Mouse (Mus musculus) forebrain, postnatal 0 days (tissue): ENCODE measurements at regions not wholly inside any gene's neighbourhood (a gene's known extent, or its start where the extent isn't known, plus 50 kb on each side); places are given as distances from the start of the nearest gene placed in this dataset.
A peak's percentile ranks its signal among the peaks of the same experiment; 100 is the strongest.

Experiments
- ATAC-seq: fragments of 200-750 bp; cut with Nextera tagmentation; 2 replicates; pipeline ENCODE4 v1.8.0; 2017; ENCODE audit warnings: mild to moderate bottlenecking, moderate library complexity
- DNase-seq: peaks from one replicate; pipeline ENCODE4 v3.0.0-alpha.2; 2015
- H3K27ac ChIP-seq: fragments of 300-500 bp; sonication (generic); 2 replicates; pipeline ENCODE4 v1.5.1; 2014; ENCODE audit warnings: low read depth, mild to moderate bottlenecking, antibody characterized with exemption, low read length, moderate library complexity, mixed read lengths
- H3K27me3 ChIP-seq: fragments of 300-500 bp; sonication (generic); 2 replicates; pipeline ENCODE4 v1.6.1; 2014; ENCODE audit warnings: mild to moderate bottlenecking, low read length, mixed read lengths; ENCODE audit not compliant: insufficient read depth
- H3K36me3 ChIP-seq: fragments of 300-500 bp; sonication (generic); 2 replicates; pipeline ENCODE4 v1.6.1; 2014; ENCODE audit warnings: mild to moderate bottlenecking, moderate library complexity; ENCODE audit not compliant: insufficient read depth
- H3K4me1 ChIP-seq: fragments of 300-500 bp; sonication (generic); 2 replicates; pipeline ENCODE4 v1.6.1; 2014; ENCODE audit warnings: antibody characterized with exemption; ENCODE audit not compliant: insufficient read depth
- H3K4me2 ChIP-seq: fragments of 300-500 bp; sonication (generic); 2 replicates; pipeline ENCODE4 v1.6.1; 2014; ENCODE audit warnings: low read depth, mild to moderate bottlenecking, moderate library complexity
- H3K4me3 ChIP-seq: fragments of 300-500 bp; sonication (generic); 2 replicates; pipeline ENCODE4 v1.5.1; 2014; ENCODE audit warnings: low read depth, low read length, mixed read lengths
- H3K9ac ChIP-seq: fragments of 300-500 bp; sonication (generic); 2 replicates; pipeline ENCODE4 v1.6.1; 2014; ENCODE audit warnings: mild to moderate bottlenecking
- H3K9me3 ChIP-seq: fragments of 300-500 bp; sonication (generic); 2 replicates; pipeline ENCODE4 v1.6.1; 2016; ENCODE audit warnings: low read length
- CTCF ChIP-seq: sonication (generic); IDR thresholded peaks from 2 replicates; pipeline ENCODE4 v1.5.1; 2016; ENCODE audit warnings: antibody characterized with exemption, control low read depth, low read depth
- WGBS: fragments of 180-500 bp; shearing (Covaris S2); extraction: QIAGEN DNeasy Blood & Tissue Kit; methylation state at CpG from one replicate; pipeline ENCODE4 v1.1.7; 2014; 5-methylcytosine and 5-hydroxymethylcytosine counted together

GRCm38 (mm10) chr5:67530957-67531356, 76.7 kb upstream of the Shisa3 start:
- no peak overlapping the region for H3K4me2 ChIP-seq
- no peaks in the 10 kb centered on the region; the same call in 1 of the 2 replicates for H3K27me3 ChIP-seq
- peaks cover 4% of the 10 kb centered on the region; the same call in 1 of the 2 replicates for H3K4me1 ChIP-seq
- DNase-seq (peak; percentile 32), ATAC-seq (no peak)
- no peaks in the 10 kb centered on the region for H3K9me3 ChIP-seq
- WGBS = 37% methylated on average over 8 of the region's 8 CpGs
- H3K27ac ChIP-seq = no peak overlapping the region
- no peak overlapping the region for H3K4me3 ChIP-seq
- TF ChIP-seq CTCF = peak; percentile 66
- H3K9ac ChIP-seq = no peak overlapping the region
- H3K36me3 ChIP-seq = no peaks in the 10 kb centered on the region

GRCm38 (mm10) chr5:67532351-67532750, 75.3 kb upstream of the Shisa3 start:
- 1% methylated on average over 12 of the region's 12 CpGs for WGBS
- peak; percentile 92 for ATAC-seq
- TF ChIP-seq CTCF = peak; percentile 97
- Histone ChIP-seq H3K9ac (peak overlapping the region; percentile 14; the same call in 1 of the 2 replicates), H3K4me1 (peaks cover 4% of the 10 kb centered on the region; the same call in 1 of the 2 replicates), H3K4me2 (peak overlapping the region; percentile 53), H3K9me3 (no peaks in the 10 kb centered on the region), H3K4me3 (peak overlapping the region; percentile 34), H3K36me3 (no peaks in the 10 kb centered on the region), H3K27ac (no peak overlapping the region), H3K27me3 (no peaks in the 10 kb centered on the region; the same call in 1 of the 2 replicates)
- peak; percentile 94 for DNase-seq

GRCm38 (mm10) chr5:67532756-67533255, 74.9 kb upstream of the Shisa3 start:
- WGBS = 5% methylated on average over 15 of the region's 15 CpGs
- no peaks in the 10 kb centered on the region for H3K36me3 ChIP-seq

GRCm38 (mm10) chr5:67534056-67534455, 73.6 kb upstream of the Shisa3 start:
- H3K9me3 ChIP-seq = no peaks in the 10 kb centered on the region
- no peak for DNase-seq
- peaks cover 4% of the 10 kb centered on the region; the same call in 1 of the 2 replicates for H3K4me1 ChIP-seq
- H3K27ac ChIP-seq = no peak overlapping the region
- H3K4me3 ChIP-seq = no peak overlapping the region
- no peaks in the 10 kb centered on the region for H3K36me3 ChIP-seq
- no peaks in the 10 kb centered on the region; the same call in 1 of the 2 replicates for H3K27me3 ChIP-seq
- no peak for ATAC-seq
- H3K4me2 ChIP-seq = no peak overlapping the region
- 80% methylated on average over 7 of the region's 7 CpGs for WGBS
- no peak overlapping the region for H3K9ac ChIP-seq
- peak; percentile 51 for TF ChIP-seq CTCF

More at GRCm38 (mm10) chr5:67532756-67533255, 74.9 kb upstream of the Shisa3 start:
- Histone ChIP-seq H3K4me3 (peak overlapping the region; percentile 34), H3K27me3 (no peaks in the 10 kb centered on the region; the same call in 1 of the 2 replicates), H3K27ac (no peak overlapping the region), H3K4me1 (peaks cover 4% of the 10 kb centered on the region; the same call in 1 of the 2 replicates), H3K4me2 (peak overlapping the region; percentile 53), H3K9me3 (no peaks in the 10 kb centered on the region), H3K9ac (peak overlapping the region; percentile 14; the same call in 1 of the 2 replicates)
- ATAC-seq (peak; percentile 50), DNase-seq (peak; percentile 11)
- no peak for TF ChIP-seq CTCF

- DNase-seq (no peak), ATAC-seq (no peak)
- no peak for TF ChIP-seq CTCF
- WGBS = 64% methylated on average over 5 of the region's 5 CpGs
- no peaks in the 10 kb centered on the region; the same call in 1 of the 2 replicates for H3K4me1 ChIP-seq
- no peaks in the 10 kb centered on the region for H3K9me3 ChIP-seq
- H3K36me3 ChIP-seq = no peaks in the 10 kb centered on the region
- H3K9ac ChIP-seq = no peak overlapping the region
- no peak overlapping the region for H3K4me3 ChIP-seq
- H3K27ac ChIP-seq = no peak overlapping the region
- no peaks in the 10 kb centered on the region; the same call in 1 of the 2 replicates for H3K27me3 ChIP-seq
- no peak overlapping the region for H3K4me2 ChIP-seq
These were observed 69.7 kb upstream of the Shisa3 start for GRCm38 (mm10) chr5:67537990-67538389.

- 71% methylated on average over 8 of the region's 8 CpGs for WGBS
- H3K9me3 ChIP-seq = no peaks in the 10 kb centered on the region
- DNase-seq (no peak), ATAC-seq (no peak)
- no peaks in the 10 kb centered on the region for H3K4me1 ChIP-seq
- no peak overlapping the region for H3K9ac ChIP-seq
- no peak overlapping the region for H3K4me2 ChIP-seq
- no peak overlapping the region for H3K27ac ChIP-seq
- no peak for TF ChIP-seq CTCF
- no peaks in the 10 kb centered on the region for H3K36me3 ChIP-seq
- no peaks in the 10 kb centered on the region for H3K27me3 ChIP-seq
- no peak overlapping the region for H3K4me3 ChIP-seq
These were observed 68.0 kb upstream of the Shisa3 start for GRCm38 (mm10) chr5:67539591-67540238.

- Histone ChIP-seq H3K27me3 (no peaks in the 10 kb centered on the region), H3K4me1 (no peaks in the 10 kb centered on the region), H3K4me2 (no peak overlapping the region), H3K36me3 (no peaks in the 10 kb centered on the region), H3K4me3 (no peak overlapping the region), H3K27ac (no peak overlapping the region), H3K9me3 (no peaks in the 10 kb centered on the region), H3K9ac (no peak overlapping the region)
- DNase-seq (no peak), ATAC-seq (no peak)
- WGBS = 73% methylated on average over 3 of the region's 3 CpGs
- no peak for TF ChIP-seq CTCF
These were observed 65.8 kb upstream of the Shisa3 start for GRCm38 (mm10) chr5:67541867-67542266.
